Mouse (Mus musculus): ENCODE data around the gene Nrxn1. TPM values are rescaled to one million over a fixed set of nuclear protein-coding genes. Genes with fewer than 3 reads are reported as not detected.
"Not testable (repeated sequence)": the region's sequence is repeated elsewhere in the genome, so short reads cannot be mapped to it uniquely, and the experiment has no call there.

Nrxn1 gene
- polyA plus RNA-seq, 1 experiment from 2014 or later: 2.8 TPM

- no peak for ATAC-seq
- WGBS: 45% methylated on average over 3 of the region's 3 CpGs
These were observed 509.7 kb downstream of the Nrxn1 start for GRCm38 (mm10) chr17:90583196-90583595.

GRCm38 (mm10) chr17:90569877-90570276 is 523.0 kb downstream of the Nrxn1 start:
- Histone ChIP-seq H3K4me2 (replicated peaks) (no peak overlapping the region), H3K36me3 (no peaks in the 10 kb centered on the region)
- no peak for ATAC-seq

More at GRCm38 (mm10) chr17:90583196-90583595, 509.7 kb downstream of the Nrxn1 start:
- Histone ChIP-seq H3K4me3 (replicated peaks) (no peak overlapping the region), H3K4me2 (replicated peaks) (no peak overlapping the region), H3K9me3 (no peaks in the 10 kb centered on the region), H3K27ac (no peak overlapping the region), H3K4me1 (replicated peaks) (no peaks in the 10 kb centered on the region), H3K9ac (no peak overlapping the region), H3K27me3 (replicated peaks) (no peaks in the 10 kb centered on the region), H3K36me3 (no peaks in the 10 kb centered on the region)

GRCm38 (mm10) chr17:90565186-90565585 is 527.7 kb downstream of the Nrxn1 start:
- no peak overlapping the region for H3K4me2 ChIP-seq (replicated peaks)
- 90% methylated on average over 2 of the region's 2 CpGs for WGBS
- no peak overlapping the region for H3K27ac ChIP-seq
- H3K4me1 ChIP-seq (replicated peaks): no peaks in the 10 kb centered on the region
- no peaks in the 10 kb centered on the region for H3K36me3 ChIP-seq
- no peak overlapping the region for H3K4me3 ChIP-seq (replicated peaks)
- H3K27me3 ChIP-seq (replicated peaks): no peaks in the 10 kb centered on the region
- H3K9me3 ChIP-seq: no peaks in the 10 kb centered on the region
- ATAC-seq: no peak
- H3K9ac ChIP-seq: no peak overlapping the region

More at GRCm38 (mm10) chr17:90569877-90570276, 523.0 kb downstream of the Nrxn1 start:
- WGBS: 44% methylated on average over 2 of the region's 2 CpGs
- Histone ChIP-seq H3K9me3 (no peaks in the 10 kb centered on the region), H3K27me3 (replicated peaks) (no peaks in the 10 kb centered on the region), H3K4me3 (replicated peaks) (no peak overlapping the region), H3K4me1 (replicated peaks) (no peaks in the 10 kb centered on the region), H3K9ac (no peak overlapping the region), H3K27ac (no peak overlapping the region)

GRCm38 (mm10) chr17:90556376-90556775 is 536.5 kb downstream of the Nrxn1 start:
- Histone ChIP-seq H3K36me3 (no peaks in the 10 kb centered on the region), H3K27me3 (replicated peaks) (no peaks in the 10 kb centered on the region), H3K4me2 (replicated peaks) (no peak overlapping the region), H3K9ac (no peak overlapping the region), H3K9me3 (no peaks in the 10 kb centered on the region), H3K4me1 (replicated peaks) (no peaks in the 10 kb centered on the region), H3K27ac (no peak overlapping the region), H3K4me3 (replicated peaks) (no peak overlapping the region)
- ATAC-seq: no peak

GRCm38 (mm10) chr17:90550415-90550814 is 542.5 kb downstream of the Nrxn1 start:
- Histone ChIP-seq H3K4me1 (replicated peaks) (no peaks in the 10 kb centered on the region), H3K4me2 (replicated peaks) (no peak overlapping the region), H3K9me3 (no peaks in the 10 kb centered on the region), H3K9ac (no peak overlapping the region), H3K27ac (no peak overlapping the region), H3K27me3 (replicated peaks) (no peaks in the 10 kb centered on the region), H3K36me3 (no peaks in the 10 kb centered on the region), H3K4me3 (replicated peaks) (no peak overlapping the region)
- 79% methylated on average over 4 of the region's 4 CpGs for WGBS
- ATAC-seq: no peak

GRCm38 (mm10) chr17:90546806-90547205 is 546.1 kb downstream of the Nrxn1 start:
- Histone ChIP-seq H3K27me3 (replicated peaks) (no peaks in the 10 kb centered on the region), H3K36me3 (no peaks in the 10 kb centered on the region), H3K27ac (no peak overlapping the region), H3K4me1 (replicated peaks) (no peaks in the 10 kb centered on the region), H3K4me2 (replicated peaks) (no peak overlapping the region), H3K9me3 (no peaks in the 10 kb centered on the region), H3K4me3 (replicated peaks) (no peak overlapping the region), H3K9ac (no peak overlapping the region)
- 85% methylated on average over 4 of the region's 4 CpGs for WGBS
- no peak for ATAC-seq

- WGBS: 76% methylated on average over 8 of the region's 8 CpGs
- H3K9ac ChIP-seq: no peak overlapping the region
- no peaks in the 10 kb centered on the region for H3K36me3 ChIP-seq
These were observed 548.1 kb downstream of the Nrxn1 start for GRCm38 (mm10) chr17:90544639-90545259.

GRCm38 (mm10) chr17:90543986-90544638 is 548.8 kb downstream of the Nrxn1 start:
- no peak overlapping the region for H3K9ac ChIP-seq
- H3K4me3 ChIP-seq (replicated peaks): no peak overlapping the region
- no peak overlapping the region for H3K4me2 ChIP-seq (replicated peaks)
- WGBS: 46% methylated on average over 4 of the region's 4 CpGs
- no peak for ATAC-seq
- H3K27ac ChIP-seq: no peak overlapping the region
- no peaks in the 10 kb centered on the region for H3K36me3 ChIP-seq
- H3K9me3 ChIP-seq: no peaks in the 10 kb centered on the region
- H3K4me1 ChIP-seq (replicated peaks): no peaks in the 10 kb centered on the region
- H3K27me3 ChIP-seq (replicated peaks): no peaks in the 10 kb centered on the region

More at GRCm38 (mm10) chr17:90544639-90545259, 548.1 kb downstream of the Nrxn1 start:
- Histone ChIP-seq H3K4me2 (replicated peaks) (no peak overlapping the region), H3K27ac (no peak overlapping the region), H3K4me3 (replicated peaks) (no peak overlapping the region), H3K4me1 (replicated peaks) (no peaks in the 10 kb centered on the region), H3K27me3 (replicated peaks) (no peaks in the 10 kb centered on the region), H3K9me3 (no peaks in the 10 kb centered on the region)
- ATAC-seq: no peak

GRCm38 (mm10) chr17:90531443-90531842 is 561.4 kb downstream of the Nrxn1 start:
- no peaks in the 10 kb centered on the region for H3K4me1 ChIP-seq (replicated peaks)
- 97% methylated on average over 2 of the region's 2 CpGs for WGBS

GRCm38 (mm10) chr17:90506026-90506425 is 586.8 kb downstream of the Nrxn1 start:
- no peak for ATAC-seq
- H3K4me1 ChIP-seq (replicated peaks): no peaks in the 10 kb centered on the region
- no peak overlapping the region for H3K4me2 ChIP-seq (replicated peaks)
- H3K27ac ChIP-seq: no peak overlapping the region
- no peaks in the 10 kb centered on the region for H3K36me3 ChIP-seq
- 50% methylated on average over 2 of the region's 2 CpGs for WGBS
- no peak overlapping the region for H3K4me3 ChIP-seq (replicated peaks)
- H3K9me3 ChIP-seq: no peaks in the 10 kb centered on the region
- no peak overlapping the region for H3K9ac ChIP-seq
- H3K27me3 ChIP-seq (replicated peaks): no peaks in the 10 kb centered on the region

More at GRCm38 (mm10) chr17:90531443-90531842, 561.4 kb downstream of the Nrxn1 start:
- Histone ChIP-seq H3K4me3 (replicated peaks) (no peak overlapping the region), H3K27me3 (replicated peaks) (no peaks in the 10 kb centered on the region), H3K27ac (no peak overlapping the region), H3K9ac (no peak overlapping the region), H3K36me3 (no peaks in the 10 kb centered on the region), H3K9me3 (no peaks in the 10 kb centered on the region), H3K4me2 (replicated peaks) (no peak overlapping the region)
- no peak for ATAC-seq

GRCm38 (mm10) chr17:90503999-90504398 is 588.9 kb downstream of the Nrxn1 start:
- 73% methylated on average over 7 of the region's 7 CpGs for WGBS
- not testable (repeated sequence) for H3K27ac ChIP-seq, H3K9me3 ChIP-seq

GRCm38 (mm10) chr17:90501023-90501675 is 591.7 kb downstream of the Nrxn1 start:
- Histone ChIP-seq H3K36me3 (no peaks in the 10 kb centered on the region), H3K9me3 (no peaks in the 10 kb centered on the region), H3K27ac (no peak overlapping the region), H3K4me2 (replicated peaks) (no peak overlapping the region), H3K4me3 (replicated peaks) (no peak overlapping the region), H3K4me1 (replicated peaks) (no peaks in the 10 kb centered on the region), H3K27me3 (replicated peaks) (no peaks in the 10 kb centered on the region), H3K9ac (no peak overlapping the region)
- 46% methylated on average over 6 of the region's 6 CpGs for WGBS
- ATAC-seq: no peak; the same call in 1 of the 2 replicates

More at GRCm38 (mm10) chr17:90503999-90504398, 588.9 kb downstream of the Nrxn1 start:
- not testable (repeated sequence) for H3K27me3 ChIP-seq (replicated peaks); H3K9ac ChIP-seq; H3K4me2 ChIP-seq (replicated peaks); H3K4me3 ChIP-seq (replicated peaks); H3K36me3 ChIP-seq; ATAC-seq; H3K4me1 ChIP-seq (replicated peaks)
